Mouse (Mus musculus) CH12.LX (cell line): ENCODE data around the gene Rras2. TPM values are rescaled to one million over a fixed set of nuclear protein-coding genes. Genes with fewer than 3 reads are reported as not detected.

Source experiments
- DNase-seq: peaks from one replicate; pipeline ENCODE4 v3.0.0-alpha.2; 2013; ENCODE audit errors: extremely low read depth
- H3K27ac ChIP-seq: 2 replicates; pipeline ENCODE4 v1.5.1; 2012; ENCODE audit warnings: low read depth, mild to moderate bottlenecking, control low read depth, moderate library complexity; ENCODE audit not compliant: insufficient read depth
- H3K27me3 ChIP-seq: replicated peaks from 2 replicates; pipeline ENCODE3; 2012; ENCODE audit warnings: inconsistent platforms
- H3K36me3 ChIP-seq, 2 experiments: replicated peaks in 1 of 2; 2 replicates each; pipeline versions ENCODE3 to v1.6.1; 2012; ENCODE audit warnings: inconsistent platforms in 1 of 2, low read length in 1 of 2, mild to moderate bottlenecking in 1 of 2, mixed read lengths in 1 of 2, moderate library complexity in 1 of 2; ENCODE audit not compliant: control insufficient read depth in 1 of 2, insufficient read depth in 1 of 2
- H3K4me1 ChIP-seq, 2 experiments: 2 replicates each; pipeline ENCODE4 v1.6.1; 2012; ENCODE audit warnings: inconsistent platforms in 1 of 2, moderate library complexity in 1 of 2; ENCODE audit not compliant: insufficient read depth in 2 of 2, control insufficient read depth in 1 of 2
- H3K4me2 ChIP-seq: 2 replicates; pipeline ENCODE4 v1.6.1; 2012; ENCODE audit warnings: low read depth, mild to moderate bottlenecking, control low read depth; ENCODE audit not compliant: poor library complexity, insufficient read depth, severe bottlenecking
- H3K4me3 ChIP-seq, 3 experiments: fragments of 150-350 bp in 1 of 3; sonication (generic) in 1 of 3; replicated peaks in 1 of 3; 2 replicates each; pipeline versions ENCODE3 to v1.5.1; 2011 to 2012; ENCODE audit warnings: low read depth in 2 of 3, low read length in 2 of 3, mild to moderate bottlenecking in 2 of 3, moderate library complexity in 2 of 3, control low read depth in 1 of 3, improper control_type of control experiment in 1 of 3, inconsistent platforms in 1 of 3, mixed read lengths in 1 of 3; ENCODE audit not compliant: poor library complexity in 1 of 3
- H3K79me2 ChIP-seq: replicated peaks from 2 replicates; pipeline ENCODE4 v1.6.1; 2012; ENCODE audit warnings: mild to moderate bottlenecking, moderate library complexity; ENCODE audit not compliant: control insufficient read depth, poor library complexity, insufficient read depth, severe bottlenecking; ENCODE audit errors: extremely low read depth
- H3K9ac ChIP-seq: 2 replicates; pipeline ENCODE4 v1.6.1; 2012; ENCODE audit warnings: low read depth, mild to moderate bottlenecking, control low read depth, moderate library complexity; ENCODE audit not compliant: insufficient read depth
- H3K9me3 ChIP-seq: replicated peaks from 2 replicates; pipeline ENCODE3; 2012; ENCODE audit warnings: low read length, inconsistent platforms, mixed read lengths
- BHLHE40 ChIP-seq: IDR thresholded peaks from 2 replicates; pipeline ENCODE4 v1.6.1; 2011; ENCODE audit warnings: mild to moderate bottlenecking, low read depth, low read length, improper control_type of control experiment
- E2F4 ChIP-seq: IDR thresholded peaks from 2 replicates; pipeline ENCODE4 v1.6.1; 2011; ENCODE audit warnings: low read depth, low read length, improper control_type of control experiment; ENCODE audit not compliant: insufficient replicate concordance
- ELF1 ChIP-seq: IDR thresholded peaks from 2 replicates; pipeline ENCODE4 v1.6.1; 2014; ENCODE audit warnings: low read depth, mild to moderate bottlenecking, inconsistent platforms, low read length, improper control_type of control experiment
- EP300 ChIP-seq: IDR thresholded peaks from 2 replicates; pipeline ENCODE4 v1.6.1; 2011; ENCODE audit warnings: low read length, improper control_type of control experiment
- ETS1 ChIP-seq: conservative IDR thresholded peaks from 2 replicates; pipeline ENCODE4 v1.6.1; 2012; ENCODE audit warnings: low read depth, mild to moderate bottlenecking, inconsistent platforms, low read length, improper control_type of control experiment, moderate library complexity
- GABPA ChIP-seq: IDR thresholded peaks from 2 replicates; pipeline ENCODE4 v1.6.1; 2012; ENCODE audit warnings: low read depth, low read length, improper control_type of control experiment, inconsistent platforms; ENCODE audit not compliant: insufficient replicate concordance
- HCFC1 ChIP-seq: IDR thresholded peaks from 2 replicates; pipeline ENCODE4 v1.6.1; 2012; ENCODE audit warnings: low read depth, mild to moderate bottlenecking, inconsistent platforms, low read length, improper control_type of control experiment
- IRF4 ChIP-seq: IDR thresholded peaks from 2 replicates; pipeline ENCODE4 v1.6.1; 2014; ENCODE audit warnings: low read depth, mild to moderate bottlenecking, inconsistent platforms, low read length, improper control_type of control experiment
- KAT2A ChIP-seq: IDR thresholded peaks from 2 replicates; pipeline ENCODE4 v1.6.1; 2012; ENCODE audit warnings: low read length, improper control_type of control experiment, inconsistent platforms; ENCODE audit not compliant: insufficient replicate concordance
- MAFK ChIP-seq: IDR thresholded peaks from 2 replicates; pipeline ENCODE4 v1.6.1; 2011; ENCODE audit warnings: low read length, improper control_type of control experiment; ENCODE audit not compliant: insufficient replicate concordance
- MYC ChIP-seq: IDR thresholded peaks from 2 replicates; pipeline ENCODE4 v1.6.1; 2011; ENCODE audit warnings: low read depth, mild to moderate bottlenecking, improper control_type of control experiment, low read length
- NELFE ChIP-seq: IDR thresholded peaks from 2 replicates; pipeline ENCODE4 v1.6.1; 2011; ENCODE audit warnings: low read depth, low read length, improper control_type of control experiment
- NRF1 ChIP-seq: IDR thresholded peaks from 2 replicates; pipeline ENCODE4 v1.6.1; 2014; ENCODE audit warnings: low read depth, mild to moderate bottlenecking, inconsistent platforms, low read length, improper control_type of control experiment, moderate library complexity
- PAX5 ChIP-seq: IDR thresholded peaks from 2 replicates; pipeline ENCODE4 v1.6.1; 2012; ENCODE audit warnings: low read length, inconsistent platforms, mixed read lengths
- RAD21 ChIP-seq: IDR thresholded peaks from 2 replicates; pipeline ENCODE4 v1.6.1; 2011; ENCODE audit warnings: low read depth, mild to moderate bottlenecking, low read length, improper control_type of control experiment, moderate library complexity
- SIN3A ChIP-seq: IDR thresholded peaks from 2 replicates; pipeline ENCODE4 v1.6.1; 2012; ENCODE audit warnings: low read length, improper control_type of control experiment, inconsistent platforms
- TCF12 ChIP-seq: IDR thresholded peaks from 2 replicates; pipeline ENCODE4 v1.6.1; 2014; ENCODE audit warnings: low read depth, mild to moderate bottlenecking, inconsistent platforms, low read length, improper control_type of control experiment
- UBTF ChIP-seq: IDR thresholded peaks from 2 replicates; pipeline ENCODE4 v1.6.1; 2012; ENCODE audit warnings: low read depth, mild to moderate bottlenecking, inconsistent platforms, low read length, improper control_type of control experiment, moderate library complexity
- ZC3H11A ChIP-seq: IDR thresholded peaks from 2 replicates; pipeline ENCODE4 v1.6.1; 2012; ENCODE audit warnings: low read depth, mild to moderate bottlenecking, inconsistent platforms, low read length, improper control_type of control experiment
- ZKSCAN1 ChIP-seq: IDR thresholded peaks from 2 replicates; pipeline ENCODE4 v1.6.1; 2012; ENCODE audit warnings: low read depth, inconsistent platforms, low read length, improper control_type of control experiment, borderline replicate concordance
- ZMIZ1 ChIP-seq: IDR thresholded peaks from 2 replicates; pipeline ENCODE4 v1.6.1; 2012; ENCODE audit warnings: low read depth, mild to moderate bottlenecking, inconsistent platforms, low read length, improper control_type of control experiment
- ZNF384 ChIP-seq: IDR thresholded peaks from 2 replicates; pipeline ENCODE4 v1.6.1; 2012; ENCODE audit warnings: low read depth, low read length, improper control_type of control experiment, inconsistent platforms
- dilution Hi-C: fragments of 300-500 bp; cut with MboI; formaldehyde crosslinking; loops from 2 replicates; pipeline ENCODE4 v1.14.3; 2020; ENCODE audit warnings: low sequenced_read_pairs; ENCODE audit not compliant: extremely low pct_unique_long_range_greater_than_20kb, extremely low pct_ligation_motif_present
- in situ Hi-C: fragments of 300-500 bp; cut with MboI; formaldehyde crosslinking; loops from 3 replicates; pipeline ENCODE4 v1.14.3; 2019; ENCODE audit warnings: low sequenced_read_pairs, low pct_ligation_motif_present, low pct_unique_long_range_greater_than_20kb, mixed read lengths
- polyA plus RNA-seq: library from polyadenylated mRNA; unstranded; fragments of >175 nt; gene quantifications from 2 replicates; pipeline ENCODE4 v1.2.1, GENCODE M21; 2012; ENCODE audit warnings: low read depth; ENCODE audit not compliant: insufficient read length
- total RNA-seq, 2 experiments: library from RNA; depleted of rRNA; stranded (reverse); fragments of 300-350 nt in 1 of 2; fragments of >200 nt in 1 of 2; gene quantifications; 2 replicates each; pipeline ENCODE4 v1.2.3; 2012 to 2014

Rras2 gene
- total and polyA plus RNA-seq, 3 experiments: 11.2 to 36.0 (median 18.4) TPM

GRCm38 (mm10) chr7:114066529-114067178, 50.9 kb downstream of the Rras2 start (continued):
- TF ChIP-seq ELF1: peak; percentile 62
- no peak for TF ChIP-seq ETS1
- no peak for TF ChIP-seq GABPA
- no peak; the same call in 1 of the 2 replicates for TF ChIP-seq NRF1
- TF ChIP-seq IRF4: peak; percentile 39; the same call in 1 of the 2 replicates
- TF ChIP-seq RAD21: peak; percentile 99
- TF ChIP-seq HCFC1: no peak

DNA sequence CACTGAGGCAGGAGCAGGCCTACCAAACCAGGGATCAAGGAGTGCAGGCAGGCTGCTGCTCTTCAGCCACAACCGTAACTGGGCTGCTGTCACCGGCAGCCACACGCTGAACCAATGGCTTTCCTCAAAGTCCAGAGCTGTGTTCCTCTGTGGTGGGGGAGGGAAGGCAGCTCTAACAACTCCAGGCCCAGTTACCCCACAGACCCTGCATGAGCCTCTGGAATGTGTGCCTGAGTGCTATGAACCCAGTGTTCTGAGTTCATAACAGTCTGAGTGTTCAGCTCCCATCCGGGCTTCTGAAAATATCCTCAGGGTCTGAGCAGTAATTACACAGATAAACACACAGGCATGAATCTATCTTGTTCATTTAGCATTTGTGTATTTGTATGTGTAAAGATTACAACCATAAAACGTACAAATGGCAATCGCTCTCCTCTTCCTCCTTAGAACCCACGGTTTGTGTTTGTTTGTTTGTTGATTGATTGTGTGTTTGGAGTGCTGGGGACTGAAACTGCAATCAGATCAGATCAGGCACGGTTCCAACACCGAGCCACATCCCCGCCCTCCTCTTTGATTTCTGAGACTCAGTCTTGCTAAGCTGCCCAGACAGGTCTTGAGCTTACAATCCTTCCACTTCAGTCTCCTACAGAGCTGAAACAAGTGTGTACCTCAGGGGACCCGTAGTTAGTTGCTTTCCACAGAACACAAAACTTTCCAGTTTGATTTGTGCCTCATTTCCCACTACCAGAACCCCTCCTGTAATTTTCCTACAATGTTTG, 52.0 kb downstream of the Rras2 start:
- H3K9me3 ChIP-seq: peaks cover 2% of the 10 kb centered on the region
- no peak for DNase-seq
- dilution Hi-C loops: no loop called here
- peaks cover 11 to 39% of the 10 kb centered on the region in 2 experiments for H3K4me1 ChIP-seq
- no peak overlapping the region for H3K9ac ChIP-seq
- H3K27ac ChIP-seq: no peak overlapping the region
- H3K4me3 ChIP-seq: no peak overlapping the region
- no peak overlapping the region for H3K4me2 ChIP-seq
- H3K36me3 ChIP-seq: peaks cover 0 to 4% of the 10 kb centered on the region in 2 experiments
- H3K27me3 ChIP-seq: no peaks in the 10 kb centered on the region
- TF ChIP-seq SIN3A: no peak
- TF ChIP-seq NRF1: no peak
- TF ChIP-seq GABPA: no peak
- TF ChIP-seq ELF1: no peak
- TF ChIP-seq RAD21: no peak
- no peak for TF ChIP-seq MYC
- no peak for TF ChIP-seq ETS1
- no peak for TF ChIP-seq PAX5
- no peak for TF ChIP-seq BHLHE40
- no peak for TF ChIP-seq UBTF
- in situ Hi-C loops: loop anchor here (5.0 to 25.0 kb wide), 2 partner anchors 147 to 572 kb away; partner anchors contain the start of gene Calca
- no peaks in the 10 kb centered on the region for H3K79me2 ChIP-seq

GRCm38 (mm10) chr7:114063966-114064365, 53.6 kb downstream of the Rras2 start:
- no peak overlapping the region for H3K27ac ChIP-seq
- H3K36me3 ChIP-seq: peaks cover 0 to 6% of the 10 kb centered on the region in 2 experiments
- no peak for DNase-seq
- H3K79me2 ChIP-seq: no peaks in the 10 kb centered on the region
- dilution Hi-C loops: no loop called here
- no peak overlapping the region for H3K4me3 ChIP-seq
- H3K4me1 ChIP-seq: peaks cover 2 to 23% of the 10 kb centered on the region in 2 experiments; a peak in 3 of 4 replicates
- no peak overlapping the region for H3K4me2 ChIP-seq
- H3K9ac ChIP-seq: no peak overlapping the region
- H3K9me3 ChIP-seq: peaks cover 2% of the 10 kb centered on the region
- in situ Hi-C loops: loop anchor here (25.0 kb wide), 1 partner anchor 573 kb away; the partner anchor contains the start of gene Calca
- H3K27me3 ChIP-seq: no peaks in the 10 kb centered on the region
- no peak for TF ChIP-seq PAX5
- TF ChIP-seq ZC3H11A: no peak
- TF ChIP-seq ZKSCAN1: no peak
- no peak for TF ChIP-seq SIN3A
- TF ChIP-seq TCF12: no peak
- TF ChIP-seq ZMIZ1: no peak
- no peak for TF ChIP-seq E2F4
- no peak for TF ChIP-seq GABPA
- no peak for TF ChIP-seq EP300
- no peak for TF ChIP-seq NELFE
- TF ChIP-seq MAFK: no peak
- TF ChIP-seq NRF1: no peak
- no peak for TF ChIP-seq ZNF384
- TF ChIP-seq ELF1: no peak
- no peak for TF ChIP-seq KAT2A
